Comparison of ENCODE assay signal across 8 mouse cellular contexts in genomic region chrX:141212802-141213201, GRCm38 (mm10).
DNase-seq lines count a peak whose midpoint lies in the region; ATAC-seq and TF ChIP-seq lines count a peak whose summit lies in the region.

No protein-coding gene starts in this region.

- H3K4me1 ChIP-seq in kidney, embryonic 16.5 days (ENCODE audit: insufficient read depth, low read length), result no peaks in the 10 kb centered on the region
- H3K4me1 ChIP-seq in embryonic facial prominence, embryonic 11.5 days (ENCODE audit: control insufficient read depth, insufficient read depth, low read length), result no peaks in the 10 kb centered on the region
- H3K4me1 ChIP-seq in hindbrain, embryonic 15.5 days (replicated peaks), result no peaks in the 10 kb centered on the region
- H3K4me1 ChIP-seq in lung, adult 2 months (ENCODE audit: control insufficient read depth, insufficient read depth, low read length), result no peaks in the 10 kb centered on the region

- no peak overlapping the region for H3K9ac ChIP-seq in kidney, embryonic 16.5 days (replicated peaks; ENCODE audit: low read length)
- no peak overlapping the region for H3K9ac ChIP-seq in embryonic facial prominence, embryonic 11.5 days (replicated peaks; ENCODE audit: low read length)
- no peak overlapping the region for H3K9ac ChIP-seq in hindbrain, embryonic 15.5 days

- WGBS in kidney, embryonic 16.5 days, result 38% methylated on average over 5 of the region's 5 CpGs
- 42% methylated on average over 5 of the region's 5 CpGs for WGBS in embryonic facial prominence, embryonic 11.5 days
- WGBS in hindbrain, embryonic 15.5 days, result 35% methylated on average over 5 of the region's 5 CpGs
- WGBS in lung, adult 2 months, result 50% methylated on average over 5 of the region's 5 CpGs

- H3K4me2 ChIP-seq in kidney, embryonic 16.5 days (replicated peaks; ENCODE audit: low read depth, low read length), result no peak overlapping the region
- no peak overlapping the region for H3K4me2 ChIP-seq in embryonic facial prominence, embryonic 11.5 days (ENCODE audit: low read depth, low read length)
- no peak overlapping the region for H3K4me2 ChIP-seq in hindbrain, embryonic 15.5 days

- TF ChIP-seq CTCF in lung, adult 2 months (IDR thresholded peaks at IDR 0.05; ENCODE audit: insufficient read depth, low read length), result no peak

- H3K9me3 ChIP-seq in kidney, embryonic 16.5 days (ENCODE audit: low read length), result no peaks in the 10 kb centered on the region
- H3K9me3 ChIP-seq in embryonic facial prominence, embryonic 11.5 days (replicated peaks; ENCODE audit: control insufficient read depth, low read length), result no peaks in the 10 kb centered on the region
- no peaks in the 10 kb centered on the region for H3K9me3 ChIP-seq in hindbrain, embryonic 15.5 days

- no peak overlapping the region for H3K27ac ChIP-seq in kidney, embryonic 16.5 days (ENCODE audit: low read length)
- H3K27ac ChIP-seq in embryonic facial prominence, embryonic 11.5 days (replicated peaks; ENCODE audit: low read depth, low read length), result no peak overlapping the region
- H3K27ac ChIP-seq in hindbrain, embryonic 15.5 days (replicated peaks), result no peak overlapping the region

- H3K27me3 ChIP-seq in kidney, embryonic 16.5 days (ENCODE audit: insufficient read depth, low read length), result peaks cover 23% of the 10 kb centered on the region
- 0 out of 2 replicates have a peak, but pooled peaks cover 4% of the 10 kb centered on the region for H3K27me3 ChIP-seq in embryonic facial prominence, embryonic 11.5 days (ENCODE audit: control insufficient read depth, insufficient read depth, low read length)
- peaks cover 28% of the 10 kb centered on the region for H3K27me3 ChIP-seq in hindbrain, embryonic 15.5 days

- TF ChIP-seq POLR2A in lung, adult 2 months (IDR thresholded peaks at IDR 0.05; ENCODE audit: borderline replicate concordance, extremely low read depth, low read depth, low read length), result no peak

- no peak overlapping the region for H3K4me3 ChIP-seq in kidney, embryonic 16.5 days (ENCODE audit: low read length)
- H3K4me3 ChIP-seq in embryonic facial prominence, embryonic 11.5 days (ENCODE audit: low read depth, low read length), result no peak overlapping the region
- H3K4me3 ChIP-seq in hindbrain, embryonic 15.5 days, result no peak overlapping the region
- no peak overlapping the region for H3K4me3 ChIP-seq in lung, adult 2 months (replicated peaks; ENCODE audit: extremely low read depth, low read depth, low read length)

- no peaks in the 10 kb centered on the region for H3K36me3 ChIP-seq in kidney, embryonic 16.5 days (ENCODE audit: insufficient read depth, low read length)
- H3K36me3 ChIP-seq in embryonic facial prominence, embryonic 11.5 days (replicated peaks; ENCODE audit: control insufficient read depth, insufficient read depth, low read depth, low read length), result no peaks in the 10 kb centered on the region
- H3K36me3 ChIP-seq in hindbrain, embryonic 15.5 days, result no peaks in the 10 kb centered on the region

- ATAC-seq in kidney, embryonic 16.5 days (ENCODE audit: low FRiP score, low TSS enrichment), result no peak
- no peak for ATAC-seq in embryonic facial prominence, embryonic 11.5 days (replicated peaks; ENCODE audit: insufficient number of reproducible peaks, low FRiP score, low TSS enrichment, low read depth)
- ATAC-seq in hindbrain, embryonic 15.5 days (ENCODE audit: low FRiP score, low read depth), result peak; percentile 59; the same call in 1 of the 2 replicates

- peak; percentile 20 for DNase-seq in kidney, adult 9 months
- DNase-seq in adrenal gland, adult 2 months, result peak; percentile 22
- peak; percentile 52 for DNase-seq in embryonic facial prominence, embryonic 11.5 days (ENCODE audit: low spot score)
- DNase-seq in lung, adult 2 months, result peak; percentile 3
- peak; percentile 54 to 56 for DNase-seq in right cerebral cortex, adult 2 months (ENCODE audit: low spot score in 2 of 2)
- DNase-seq in thymus, postnatal 0 days (ENCODE audit: low spot score), result no peak
